Mouse (Mus musculus): ENCODE data around the gene Agap1. TPM values are rescaled to one million over a fixed set of nuclear protein-coding genes. Genes with fewer than 3 reads are reported as not detected.
A peak's percentile ranks its signal among the peaks of the same experiment; 100 is the strongest.

Agap1 gene
- total RNA-seq, 2 experiments from 2014 or later = 240 to 255 TPM

DNA sequence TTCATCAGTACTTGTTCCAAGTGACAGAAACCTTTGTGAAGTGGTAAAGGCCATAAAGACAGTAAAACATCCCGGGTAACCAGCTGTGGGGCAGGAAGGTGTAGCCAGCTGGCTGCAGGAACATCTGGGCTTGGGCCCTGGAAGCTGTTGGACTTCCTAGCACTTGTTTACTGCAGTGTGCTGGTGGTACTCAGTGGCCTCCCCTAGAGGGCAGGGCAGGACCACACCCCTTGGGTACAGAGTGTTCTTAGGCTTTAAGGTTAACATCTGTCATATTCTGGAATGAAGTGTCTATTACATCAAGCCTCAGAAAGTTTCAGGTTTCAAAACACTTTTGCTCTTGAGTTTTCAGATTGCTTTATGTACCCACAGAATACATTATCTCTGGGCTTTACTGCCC lies 376.5 kb downstream of the Agap1 start:
- intact Hi-C loops (cut with DNase I) = no loop called here
- no peak for DNase-seq (ENCODE audit: low spot score in 2 of 2)

GRCm38 (mm10) chr1:89844064-89844463 lies 389.5 kb downstream of the Agap1 start:
- no peak for DNase-seq (ENCODE audit: low spot score in 2 of 2)
- intact Hi-C loops (cut with DNase I) = no loop called here

DNA sequence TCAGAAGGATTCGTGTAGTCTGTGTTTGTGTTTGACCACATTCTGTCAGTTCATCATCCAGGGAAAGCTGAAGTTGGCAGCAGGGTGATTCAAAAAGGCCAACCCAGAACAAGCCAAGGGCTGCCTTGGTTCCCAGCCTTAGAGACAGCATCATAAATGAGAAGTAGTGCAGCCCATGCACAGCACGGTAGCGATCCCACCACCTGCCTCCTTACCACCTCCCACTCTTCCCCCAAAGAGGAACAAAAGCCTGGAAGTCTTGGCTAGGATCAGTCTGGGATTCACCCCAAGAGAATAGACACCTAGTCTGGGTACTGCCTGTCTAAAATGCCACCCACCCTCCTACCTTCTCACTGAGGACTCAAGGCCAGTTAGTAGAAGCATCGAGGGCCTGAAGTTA lies 390.9 kb downstream of the Agap1 start:
- DNase-seq (ENCODE audit: low spot score in 2 of 2) = peak; percentile 25 to 75
- intact Hi-C loops (cut with DNase I) = no loop called here

- DNase-seq (ENCODE audit: low spot score in 2 of 2) = no peak
- intact Hi-C loops (cut with DNase I) = no loop called here
Measured at GRCm38 (mm10) chr1:89846148-89846547, 391.5 kb downstream of the Agap1 start.

DNA sequence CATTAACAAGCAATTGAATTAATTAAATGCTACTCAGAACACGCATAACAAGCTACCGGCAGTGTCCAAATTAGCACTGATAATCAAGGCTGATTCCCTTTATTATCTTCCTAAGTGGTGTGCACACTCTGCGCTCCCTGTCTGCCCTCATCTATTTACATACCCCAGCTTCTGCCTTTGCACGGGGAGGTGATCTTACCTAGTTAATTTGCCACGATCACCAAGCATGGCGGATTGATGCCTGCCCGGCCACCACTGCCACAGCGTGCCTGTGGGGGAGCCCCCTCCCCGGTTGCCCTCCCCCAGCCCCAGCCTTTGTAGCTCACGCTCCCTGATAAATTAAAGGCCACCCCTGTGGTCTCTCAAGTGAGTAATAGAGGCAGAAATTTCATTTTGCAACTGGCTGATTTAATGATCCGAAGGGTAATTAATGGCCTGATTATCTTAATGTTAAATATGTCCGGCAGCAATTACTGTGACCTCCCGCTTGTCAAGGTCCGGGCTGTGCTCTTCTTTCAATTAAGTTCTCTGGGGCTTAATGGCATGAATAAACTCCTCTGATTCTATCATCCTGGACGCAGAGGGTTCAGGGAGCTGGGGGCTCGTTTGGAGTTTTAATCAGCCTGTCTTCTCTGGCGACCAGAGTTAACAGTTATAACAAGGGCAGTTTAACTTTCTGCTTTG lies 393.9 kb downstream of the Agap1 start:
- intact Hi-C loops (cut with DNase I) = no loop called here
- no peak for DNase-seq (ENCODE audit: low spot score in 2 of 2)

- intact Hi-C loops (cut with DNase I) = no loop called here
- DNase-seq (ENCODE audit: low spot score in 2 of 2) = peak; percentile 4 to 14
Measured at GRCm38 (mm10) chr1:89849151-89849860, 394.7 kb downstream of the Agap1 start.

DNA sequence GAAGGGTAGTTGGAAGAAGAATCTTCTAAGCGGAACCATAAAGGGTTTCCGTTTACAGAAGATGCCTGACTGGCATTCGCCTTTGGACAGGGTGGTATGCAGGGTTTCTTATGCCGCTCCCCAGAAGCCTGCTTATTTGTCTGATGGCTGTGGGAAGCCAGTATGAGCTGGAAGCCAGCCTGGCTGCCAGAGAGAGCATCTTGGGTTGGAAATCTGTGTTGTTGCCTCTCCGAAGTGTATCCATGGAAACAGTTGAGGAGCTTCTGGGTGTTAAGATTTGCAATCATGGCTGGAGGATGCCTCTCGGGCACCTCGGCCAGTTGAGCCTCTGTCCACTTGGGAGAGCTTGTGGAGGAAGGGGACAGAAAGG lies 395.2 kb downstream of the Agap1 start:
- intact Hi-C loops (cut with DNase I) = no loop called here

GRCm38 (mm10) chr1:89850681-89851414 lies 396.2 kb downstream of the Agap1 start:
- intact Hi-C loops (cut with DNase I) = no loop called here
- no peak for DNase-seq (ENCODE audit: low spot score in 2 of 2)

More for the DNA sequence above, 395.2 kb downstream of the Agap1 start:
- peak; percentile 51 to 69 for DNase-seq (ENCODE audit: low spot score in 2 of 2)

DNA sequence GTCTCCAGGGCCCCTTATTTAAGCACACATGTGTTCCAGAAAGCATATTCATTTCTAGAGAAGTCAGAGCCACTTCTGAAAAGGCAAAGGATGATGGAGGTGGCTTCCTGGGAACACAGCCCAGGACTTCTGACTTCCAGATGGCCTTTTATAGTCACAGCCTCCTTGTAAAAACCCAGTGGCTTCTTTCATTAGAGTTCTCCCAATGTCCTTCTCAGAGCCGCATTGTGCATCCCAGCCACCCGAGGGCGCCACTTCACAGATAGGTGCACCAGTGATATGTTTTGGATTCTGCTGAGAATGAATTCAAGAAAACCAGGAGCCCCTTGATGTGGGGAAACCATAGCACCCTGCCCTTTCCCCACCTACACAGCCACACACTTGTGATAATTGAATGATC lies 404.6 kb downstream of the Agap1 start:
- peak in 1 of 2 experiments; percentile 32 for DNase-seq (ENCODE audit: low spot score in 2 of 2)
- intact Hi-C loops (cut with DNase I) = no loop called here

DNA sequence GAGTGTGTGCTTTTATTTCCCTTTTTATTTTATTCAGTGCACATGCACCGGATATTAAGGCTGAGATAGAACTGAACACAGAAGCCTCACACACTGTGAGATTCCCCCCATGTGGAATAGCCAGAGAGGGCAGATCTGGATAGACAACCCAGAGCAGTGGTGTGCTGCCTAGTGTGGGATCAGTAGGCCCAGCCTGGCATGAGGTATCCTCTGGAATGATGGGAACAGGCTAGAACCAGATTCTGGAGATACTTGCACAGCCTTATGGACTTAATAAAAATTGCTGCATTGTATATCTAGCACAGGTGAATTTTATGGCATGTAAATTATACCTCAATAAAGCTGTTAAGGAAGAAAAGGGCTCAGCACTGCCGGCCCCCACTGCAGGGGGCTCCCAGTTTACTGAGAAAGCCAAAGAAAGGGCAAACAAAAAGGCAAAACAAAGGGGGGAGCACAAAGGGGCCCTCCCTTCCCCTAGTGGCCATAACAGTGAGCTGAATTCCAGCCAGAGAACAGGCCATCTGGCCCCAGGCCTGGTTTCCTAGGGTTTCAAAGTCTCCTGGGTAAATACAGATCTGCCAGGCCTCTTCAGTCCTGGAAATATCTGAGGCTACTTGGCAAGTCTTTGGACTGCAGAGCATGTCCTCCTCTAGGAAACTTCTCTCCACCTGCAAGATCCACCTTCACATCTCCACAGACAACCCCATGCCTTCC lies 405.6 kb downstream of the Agap1 start:
- intact Hi-C loops (cut with DNase I) = loop anchor here (5.0 kb wide), 1 partner anchor 82 kb away; no protein-coding TSS in a partner anchor
- no peak for DNase-seq (ENCODE audit: low spot score in 2 of 2)

GRCm38 (mm10) chr1:89865787-89866186 lies 411.2 kb downstream of the Agap1 start:
- intact Hi-C loops (cut with DNase I) = no loop called here
- no peak for DNase-seq (ENCODE audit: low spot score in 2 of 2)

DNA sequence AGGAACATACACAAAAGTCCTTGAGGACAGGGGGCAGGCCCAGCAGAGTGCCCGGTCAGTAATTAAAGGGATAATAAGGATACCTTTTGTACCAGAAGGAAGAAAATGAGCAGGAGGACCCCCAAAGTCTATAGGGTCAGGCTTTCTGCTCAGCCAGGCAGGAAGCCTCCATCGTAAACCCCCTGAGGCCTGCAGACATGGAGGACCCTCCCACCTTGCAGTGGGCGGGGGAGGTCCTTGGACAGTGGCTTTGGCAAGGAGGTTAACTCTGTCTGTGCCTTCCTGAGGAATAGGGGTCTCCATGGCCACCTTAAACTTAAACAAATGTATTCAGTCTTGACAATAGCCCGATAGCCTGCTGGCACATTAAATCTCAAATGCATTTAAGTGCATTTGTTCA lies 413.2 kb downstream of the Agap1 start:
- intact Hi-C loops (cut with DNase I) = no loop called here

DNA sequence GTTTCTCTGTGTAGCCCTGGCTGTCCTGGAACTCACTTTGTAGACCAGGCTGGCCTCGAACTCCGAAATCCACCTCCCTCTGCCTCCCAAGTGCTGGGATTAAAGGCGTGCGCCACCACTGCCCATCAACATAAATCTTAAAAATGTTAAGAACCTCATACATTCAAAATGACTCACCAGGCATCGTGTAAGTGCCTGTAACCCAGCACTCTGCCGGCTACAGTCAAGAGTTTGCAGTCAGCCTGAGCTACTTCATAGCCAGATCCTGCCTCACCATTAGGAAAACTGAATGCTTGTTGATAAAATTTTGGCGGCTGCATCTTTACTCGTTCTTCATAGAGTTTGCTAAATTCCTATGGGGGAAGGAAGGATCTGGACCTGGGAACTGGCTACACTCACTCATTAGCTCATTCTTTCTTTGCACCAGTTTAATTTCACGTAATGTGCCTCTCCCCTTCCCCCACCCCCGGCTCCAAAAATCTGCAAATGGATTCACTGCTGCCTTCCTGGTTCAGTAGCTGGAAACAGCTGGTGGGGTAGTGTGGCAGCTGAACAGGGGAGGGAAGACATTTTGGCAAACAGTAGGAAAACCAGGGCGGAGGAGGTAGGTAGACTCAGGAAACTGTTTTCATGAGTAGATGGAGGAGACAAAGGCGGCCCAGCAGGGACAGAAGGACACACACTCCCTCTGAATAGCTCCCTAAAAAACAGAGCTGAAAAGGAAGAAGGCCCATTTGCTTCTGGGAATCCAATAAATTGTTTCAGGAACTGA lies 415.7 kb downstream of the Agap1 start:
- DNase-seq (ENCODE audit: low spot score in 2 of 2) = peak in 1 of 2 experiments; percentile 47

More for the DNA sequence above, 413.2 kb downstream of the Agap1 start:
- no peak for DNase-seq (ENCODE audit: low spot score in 2 of 2)

DNA sequence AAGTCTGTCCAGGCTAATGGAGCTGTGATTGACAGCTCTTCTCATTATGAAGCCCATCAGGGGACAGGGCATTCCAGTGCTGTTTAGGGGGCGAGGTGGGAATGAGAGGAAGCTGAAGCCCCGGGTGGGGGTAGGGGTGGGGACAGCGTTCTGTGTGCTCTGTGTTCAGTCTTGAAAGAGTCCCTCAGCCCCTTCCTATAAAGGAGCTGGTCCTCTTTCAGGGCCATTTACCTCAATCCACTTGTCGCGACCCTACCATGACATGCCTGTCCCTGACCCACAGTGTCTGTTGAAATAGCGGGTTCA lies 416.3 kb downstream of the Agap1 start:
- no peak for DNase-seq (ENCODE audit: low spot score in 2 of 2)
- intact Hi-C loops (cut with DNase I) = no loop called here

More for the DNA sequence above, 415.7 kb downstream of the Agap1 start:
- intact Hi-C loops (cut with DNase I) = no loop called here

GRCm38 (mm10) chr1:89876346-89877072 lies 421.9 kb downstream of the Agap1 start:
- intact Hi-C loops (cut with DNase I) = no loop called here
- DNase-seq (ENCODE audit: low spot score in 2 of 2) = no peak

GRCm38 (mm10) chr1:89878496-89878895 lies 423.9 kb downstream of the Agap1 start:
- peak in 1 of 2 experiments; percentile 57 for DNase-seq (ENCODE audit: low spot score in 2 of 2)
- intact Hi-C loops (cut with DNase I) = no loop called here

GRCm38 (mm10) chr1:89880193-89880592 lies 425.6 kb downstream of the Agap1 start:
- intact Hi-C loops (cut with DNase I) = no loop called here
- DNase-seq (ENCODE audit: low spot score in 2 of 2) = no peak

DNA sequence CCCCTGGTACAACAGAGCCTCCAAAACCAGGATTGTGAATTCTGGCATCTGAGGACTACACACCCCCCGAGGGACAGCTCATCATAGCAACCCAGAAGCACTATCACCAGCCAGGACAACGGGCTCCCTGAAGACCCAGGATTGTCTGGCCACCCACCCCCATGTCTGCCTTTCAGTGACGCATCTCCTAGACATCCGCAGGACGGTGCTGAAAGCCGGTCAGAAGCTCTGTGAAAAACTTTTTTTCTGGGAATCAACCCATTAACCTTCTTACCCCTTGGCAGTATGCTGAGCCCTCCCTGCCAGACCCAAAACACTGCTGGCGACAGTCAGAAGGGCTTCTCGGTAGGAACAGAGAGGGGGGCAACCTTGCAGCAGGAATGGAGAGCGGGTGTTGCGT lies 426.2 kb downstream of the Agap1 start:
- intact Hi-C loops (cut with DNase I) = no loop called here
- no peak for DNase-seq (ENCODE audit: low spot score in 2 of 2)

DNA sequence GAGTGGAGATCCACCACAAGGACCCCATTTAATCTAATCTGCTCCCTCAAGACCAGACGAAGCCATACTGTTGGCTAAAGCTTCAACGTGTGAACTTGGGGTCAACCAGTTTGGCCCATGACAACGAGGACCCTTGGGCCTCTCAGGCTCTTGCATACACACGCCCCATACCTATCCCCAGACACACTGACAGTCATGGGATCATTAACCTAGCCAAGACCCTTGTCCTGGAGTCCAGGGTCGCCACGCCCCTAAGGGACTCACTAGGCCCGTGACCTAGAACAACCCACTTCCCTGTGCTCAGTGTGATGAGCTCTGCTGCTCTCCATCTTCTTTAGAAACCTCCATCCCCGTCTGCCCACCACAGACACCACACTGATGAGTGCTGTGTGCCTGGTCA lies 429.7 kb downstream of the Agap1 start:
- no peak for DNase-seq (ENCODE audit: low spot score in 2 of 2)
- intact Hi-C loops (cut with DNase I) = no loop called here
